Mouse (Mus musculus): ENCODE measurements around the gene Rnf157.

Gene Rnf157

GRCm38 (mm10) chr11:116412904-116413630, at the start of gene Rnf157:
TSS of gene Rnf157 (minus strand) at chr11:116413032.
- in situ Hi-C loops (cut with MboI) = no loop called here

DNA sequence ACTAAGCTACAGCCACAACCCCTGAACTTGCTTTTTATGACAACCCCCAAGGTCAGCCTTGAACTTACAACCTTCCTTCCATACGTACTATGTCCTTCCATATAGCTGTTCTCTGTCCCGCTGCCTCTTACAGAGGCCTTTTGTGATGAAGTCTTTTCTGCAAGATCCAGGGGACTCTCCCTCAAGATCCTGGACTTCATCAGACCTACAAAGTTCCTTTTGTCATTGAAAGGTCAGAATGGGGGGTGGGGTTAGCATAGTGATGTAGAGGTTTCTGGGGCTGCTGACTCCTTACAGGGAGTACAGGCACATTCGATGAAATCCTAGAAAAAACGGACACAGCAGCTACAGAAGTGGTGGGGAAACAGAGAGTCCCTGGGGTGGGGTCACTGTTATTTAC, 47.0 kb upstream of the Rnf157 start:
- in situ Hi-C loops (cut with MboI) = loop anchor here (10.0 kb wide), 1 partner anchor 235 kb away; no protein-coding TSS in a partner anchor

GRCm38 (mm10) chr11:116456234-116456633, 43.4 kb upstream of the Rnf157 start:
- in situ Hi-C loops (cut with MboI) = loop anchor here (10.0 kb wide), 1 partner anchor 231 kb away; no protein-coding TSS in a partner anchor

- in situ Hi-C loops (cut with MboI) = loop anchor here (10.0 kb wide), 1 partner anchor 229 kb away; no protein-coding TSS in a partner anchor
Measured at GRCm38 (mm10) chr11:116453889-116454288, 41.1 kb upstream of the Rnf157 start.

GRCm38 (mm10) chr11:116449341-116449740, 36.5 kb upstream of the Rnf157 start:
- in situ Hi-C loops (cut with MboI) = loop anchor here (5.0 kb wide), 1 partner anchor 132 kb away; no protein-coding TSS in a partner anchor

DNA sequence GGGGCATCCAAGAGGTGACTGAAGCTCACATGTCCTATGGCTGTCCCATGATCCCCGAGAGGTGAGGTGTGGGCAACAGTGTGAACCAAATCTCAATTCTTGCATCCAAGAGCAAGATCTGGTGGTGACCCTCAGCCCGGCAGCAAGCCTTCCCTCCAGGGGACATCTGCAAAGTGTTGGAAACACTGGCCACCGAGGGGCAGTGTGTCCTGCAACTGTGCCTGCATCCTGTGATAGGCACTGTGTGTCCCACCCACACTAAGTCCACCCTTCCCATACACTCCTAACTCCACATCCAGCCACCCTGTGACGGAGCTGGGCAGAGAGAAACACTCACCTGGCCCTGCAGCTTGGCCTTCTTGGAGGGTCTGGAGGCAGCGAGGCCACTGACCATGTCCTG, 35.0 kb upstream of the Rnf157 start:
- in situ Hi-C loops (cut with MboI) = loop anchor here (5.0 kb wide), 1 partner anchor 131 kb away; no protein-coding TSS in a partner anchor

GRCm38 (mm10) chr11:116446308-116446887, 33.6 kb upstream of the Rnf157 start:
- in situ Hi-C loops (cut with MboI) = loop anchor here (5.0 kb wide), 1 partner anchor 129 kb away; no protein-coding TSS in a partner anchor

DNA sequence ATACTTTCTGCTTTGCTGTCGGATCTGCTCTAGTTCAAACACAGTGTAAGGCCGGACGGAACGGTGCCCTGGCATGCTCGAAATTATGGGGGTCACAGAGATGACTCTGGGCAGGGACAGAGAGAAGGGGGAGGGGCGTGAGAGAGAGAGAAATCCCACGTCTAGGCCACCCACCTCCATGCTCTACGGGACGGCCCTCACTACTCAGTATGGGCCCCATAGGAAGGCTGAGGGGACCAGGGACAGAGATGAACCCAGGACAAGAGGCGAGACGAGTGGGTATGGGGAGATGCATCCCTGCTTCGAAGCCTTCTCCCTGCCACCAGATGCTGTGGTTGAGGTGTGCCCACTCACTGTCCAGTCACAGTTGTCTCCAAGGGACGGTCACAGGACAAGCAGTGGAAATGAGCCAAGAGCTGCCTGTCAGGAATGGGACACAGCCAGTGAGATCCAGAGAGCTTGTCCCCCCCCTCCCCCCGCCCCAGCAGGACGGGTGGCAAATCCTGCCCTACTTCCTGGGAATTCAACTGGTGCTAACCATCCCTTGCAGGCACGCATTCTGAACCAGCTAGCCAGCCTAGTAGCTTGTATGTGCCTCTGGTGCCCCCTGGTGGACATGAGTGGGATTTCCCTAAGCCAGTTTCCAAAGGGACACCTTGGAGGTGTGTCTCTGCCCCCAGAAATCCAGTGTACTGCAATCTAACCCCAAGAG, 32.9 kb upstream of the Rnf157 start:
- in situ Hi-C loops (cut with MboI) = loop anchor here (5.0 kb wide), 1 partner anchor 128 kb away; no protein-coding TSS in a partner anchor

GRCm38 (mm10) chr11:116443935-116444334, 31.1 kb upstream of the Rnf157 start:
- in situ Hi-C loops (cut with MboI) = loop anchor here (5.0 kb wide), 1 partner anchor 47 kb away; no protein-coding TSS in a partner anchor

GRCm38 (mm10) chr11:116443311-116443710, 30.5 kb upstream of the Rnf157 start:
- in situ Hi-C loops (cut with MboI) = loop anchor here (5.0 kb wide), 1 partner anchor 46 kb away; no protein-coding TSS in a partner anchor

DNA sequence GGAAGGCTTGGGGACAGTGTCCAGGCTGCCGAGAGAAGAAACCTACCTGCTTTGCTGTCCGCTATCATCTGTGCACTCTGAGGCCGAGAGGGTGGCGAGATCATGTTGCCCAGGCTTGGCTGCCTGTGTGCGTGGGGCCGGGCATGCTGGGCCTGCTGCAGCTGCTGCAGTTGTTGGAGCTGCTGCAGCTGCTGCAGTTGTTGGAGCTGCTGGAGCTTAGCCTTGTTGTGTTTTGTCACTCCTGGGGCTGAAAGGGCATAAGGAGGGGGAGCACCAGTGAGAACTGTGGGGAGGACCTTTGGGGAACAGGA, 30.0 kb upstream of the Rnf157 start:
- in situ Hi-C loops (cut with MboI) = loop anchor here (5.0 kb wide), 1 partner anchor 46 kb away; no protein-coding TSS in a partner anchor

- in situ Hi-C loops (cut with MboI) = loop anchor here (5.0 kb wide), 1 partner anchor 45 kb away; no protein-coding TSS in a partner anchor
Measured at GRCm38 (mm10) chr11:116442129-116442866, 29.5 kb upstream of the Rnf157 start.

DNA sequence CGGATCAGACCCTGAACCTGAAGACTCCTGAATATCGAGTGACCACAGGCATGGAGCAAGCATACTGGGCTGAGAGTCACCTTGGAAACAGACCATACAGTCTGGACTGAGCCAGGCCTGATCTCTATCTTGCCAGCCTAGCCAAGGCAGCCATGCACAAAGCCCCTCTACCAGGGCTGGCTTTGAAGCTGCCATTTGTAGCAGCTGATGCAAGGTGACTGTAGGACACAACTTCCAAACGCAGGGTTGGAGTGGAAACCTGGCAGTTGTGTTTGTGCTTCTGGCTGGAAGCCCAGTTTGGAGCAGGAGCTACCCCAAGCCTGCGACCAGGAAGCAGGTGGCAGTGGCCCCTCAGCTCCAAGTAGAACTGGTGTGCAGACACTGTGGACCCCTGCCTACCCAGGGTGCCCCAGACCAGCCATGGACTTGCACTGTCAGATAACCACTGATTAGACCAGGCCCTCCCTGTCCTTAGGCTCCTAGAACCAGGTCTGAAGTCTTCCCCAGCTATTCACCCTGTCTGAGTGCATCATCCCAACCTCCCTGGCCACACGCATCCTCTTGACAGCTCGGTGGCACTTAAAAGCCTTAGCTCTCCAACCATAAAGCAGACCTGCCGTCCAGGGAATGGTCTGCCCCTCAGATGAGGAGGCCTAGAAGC, 27.7 kb upstream of the Rnf157 start:
- in situ Hi-C loops (cut with MboI) = loop anchor here (5.0 kb wide), 1 partner anchor 43 kb away; no protein-coding TSS in a partner anchor

DNA sequence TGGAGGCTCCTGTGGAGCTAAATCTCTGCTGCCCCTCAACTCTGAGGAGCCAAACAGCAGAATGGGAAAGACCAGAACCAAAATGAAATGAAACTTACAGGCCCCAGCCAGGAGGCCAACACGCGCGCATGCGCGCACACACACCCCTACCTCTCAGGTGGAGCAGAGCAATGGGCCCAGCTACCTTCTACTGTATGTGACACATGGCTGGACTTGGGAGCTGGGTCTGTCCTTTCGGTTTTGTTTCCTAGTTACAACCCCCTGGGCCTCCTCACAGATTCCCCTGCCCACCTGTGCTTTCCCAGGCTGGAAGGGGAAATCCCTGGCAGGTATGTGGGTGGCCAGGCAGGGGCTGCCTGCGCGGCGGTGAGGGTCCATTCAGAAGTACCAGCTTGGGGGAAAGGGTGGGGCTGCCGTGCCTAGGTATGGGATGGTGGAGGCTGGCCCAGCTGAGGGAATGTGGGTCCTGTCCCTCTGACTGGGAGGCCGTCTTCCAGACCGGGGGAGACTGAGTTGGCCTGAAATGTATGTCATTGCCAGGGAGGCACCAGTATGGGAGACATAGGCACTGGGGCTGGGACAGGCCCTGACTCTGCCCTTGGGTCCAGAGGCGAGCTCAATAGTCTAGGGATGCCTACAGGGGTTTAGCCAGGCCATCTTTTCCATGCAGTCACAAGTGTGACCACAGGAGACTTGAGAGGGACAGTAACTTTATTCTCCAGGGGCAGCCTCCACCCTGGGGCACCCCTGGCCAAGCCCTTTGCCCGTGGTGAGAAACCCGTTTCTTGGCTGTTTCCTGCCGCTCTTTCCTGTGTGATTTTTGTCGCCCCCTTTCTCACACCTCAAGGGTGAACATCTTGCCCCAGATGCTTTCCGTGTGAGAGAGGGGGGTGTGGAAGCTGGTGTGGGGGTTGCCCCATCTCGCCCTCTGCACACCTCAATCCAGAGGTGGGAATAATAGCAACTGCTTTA, 26.7 kb upstream of the Rnf157 start:
- in situ Hi-C loops (cut with MboI) = loop anchor here (5.0 kb wide), 1 partner anchor 42 kb away; no protein-coding TSS in a partner anchor

- in situ Hi-C loops (cut with MboI) = no loop called here
Measured at GRCm38 (mm10) chr11:116437541-116437940, 24.7 kb upstream of the Rnf157 start.

DNA sequence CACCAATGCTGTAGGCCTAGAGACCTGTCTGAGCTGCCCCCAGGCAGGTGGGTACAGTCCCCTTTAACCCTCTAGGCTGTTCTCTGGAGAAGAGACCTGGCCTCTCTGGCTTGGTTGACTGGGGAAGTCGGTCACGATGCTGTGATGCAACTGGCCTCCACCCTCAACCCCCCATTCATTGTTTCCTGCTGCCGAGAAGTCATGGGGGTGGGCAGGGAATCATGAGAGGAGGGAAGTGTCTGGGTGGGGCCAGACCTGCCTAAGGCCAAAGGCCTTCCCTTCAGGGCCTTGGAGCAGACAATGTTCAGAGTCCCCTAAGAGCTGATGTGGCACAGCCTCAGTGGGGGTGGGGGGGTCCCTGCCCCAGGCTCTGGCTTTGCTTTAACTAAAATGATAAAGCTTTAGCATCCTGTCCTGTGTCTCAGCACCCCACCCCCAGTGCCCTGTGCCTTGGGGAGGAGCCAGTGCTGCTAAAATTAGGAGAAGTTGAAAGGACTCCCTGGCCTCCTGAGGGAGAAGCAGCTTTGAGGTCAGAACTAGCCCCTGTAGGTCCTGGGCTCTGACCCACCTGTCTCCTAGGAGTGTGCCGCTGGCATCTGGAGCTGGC, 24.0 kb upstream of the Rnf157 start:
- in situ Hi-C loops (cut with MboI) = no loop called here

GRCm38 (mm10) chr11:116435992-116436724, 23.3 kb upstream of the Rnf157 start:
- in situ Hi-C loops (cut with MboI) = no loop called here

- in situ Hi-C loops (cut with MboI) = no loop called here
Measured at GRCm38 (mm10) chr11:116434967-116435752, 22.3 kb upstream of the Rnf157 start.

All from mature B cell (primary cell).